Mouse (Mus musculus) liver, embryonic 16.5 days (tissue): Measurements from ENCODE around the gene Nat9. TPM values are rescaled to one million over a fixed set of nuclear protein-coding genes. Genes with fewer than 3 reads are reported as not detected.

Experiments used
- ATAC-seq: fragments of 200-750 bp; cut with Nextera tagmentation; 2 replicates; pipeline ENCODE4 v1.8.0; 2017; ENCODE audit warnings: low read depth, mild to moderate bottlenecking, moderate number of reproducible peaks, moderate library complexity
- H3K27ac ChIP-seq: fragments of 300-500 bp; sonication (generic); 2 replicates; pipeline ENCODE4 v1.5.1; 2014; ENCODE audit warnings: mild to moderate bottlenecking, low read length
- H3K27me3 ChIP-seq: fragments of 300-500 bp; sonication (generic); 2 replicates; pipeline ENCODE4 v1.6.1; 2014; ENCODE audit warnings: low read depth, low read length, mixed read lengths; ENCODE audit not compliant: control insufficient read depth, insufficient read depth
- H3K36me3 ChIP-seq: fragments of 300-500 bp; sonication (generic); 2 replicates; pipeline ENCODE4 v1.6.1; 2014; ENCODE audit warnings: mild to moderate bottlenecking; ENCODE audit not compliant: control insufficient read depth, insufficient read depth
- H3K4me1 ChIP-seq: fragments of 300-500 bp; sonication (generic); 2 replicates; pipeline ENCODE4 v1.6.1; 2014; ENCODE audit warnings: low read depth, low read length, mixed read lengths; ENCODE audit not compliant: control insufficient read depth
- H3K4me2 ChIP-seq: fragments of 300-500 bp; sonication (generic); 2 replicates; pipeline ENCODE4 v1.6.1; 2014; ENCODE audit warnings: low read depth, low read length, mixed read lengths
- H3K4me3 ChIP-seq: fragments of 300-500 bp; sonication (generic); 2 replicates; pipeline ENCODE4 v1.5.1; 2014; ENCODE audit warnings: low read depth, mild to moderate bottlenecking, low read length
- H3K9ac ChIP-seq: fragments of 300-500 bp; sonication (generic); 2 replicates; pipeline ENCODE4 v1.6.1; 2014; ENCODE audit warnings: low read depth, low read length
- H3K9me3 ChIP-seq: fragments of 300-500 bp; sonication (generic); replicated peaks from 2 replicates; pipeline ENCODE4 v1.6.1; 2016; ENCODE audit warnings: low read length; ENCODE audit not compliant: control insufficient read depth
- WGBS: fragments of 180-500 bp; shearing (Covaris S2); extraction: QIAGEN DNeasy Blood & Tissue Kit; methylation state at CpG from one replicate; pipeline ENCODE4 v1.1.7; 2014; ENCODE audit not compliant: insufficient replicate concordance; 5-methylcytosine and 5-hydroxymethylcytosine counted together
- polyA plus RNA-seq: library from polyadenylated mRNA; unstranded; fragments of >200 nt; fragmentation: Nextera tagmentation; extraction: Ambion mirVana; gene quantifications from 2 replicates; pipeline ENCODE4 v1.2.1, GENCODE M21; 2015

The Nat9 gene
- polyA plus RNA-seq, 1 experiment from 2014 or later: 12.7 TPM

- Histone ChIP-seq H3K27me3 (peaks cover 16% of the 10 kb centered on the region), H3K27ac (no peak overlapping the region; the same call in 1 of the 2 replicates), H3K36me3 (peaks cover 2% of the 10 kb centered on the region; the same call in 1 of the 2 replicates), H3K4me2 (peak overlapping the region; percentile 91), H3K9me3 (no peaks in the 10 kb centered on the region), H3K4me1 (peaks cover 34% of the 10 kb centered on the region), H3K9ac (peak overlapping the region; percentile 78), H3K4me3 (peak overlapping the region; percentile 85)
- no peak for ATAC-seq
- WGBS: 0% methylated on average over 14 of the region's 14 CpGs
These were observed 23.2 kb downstream of the Nat9 start for GRCm38 (mm10) chr11:115164341-115164975.

- Histone ChIP-seq H3K4me3 (peak overlapping the region; percentile 85), H3K27me3 (peaks cover 16% of the 10 kb centered on the region), H3K9ac (peak overlapping the region; percentile 78), H3K36me3 (peaks cover 2% of the 10 kb centered on the region; the same call in 1 of the 2 replicates), H3K4me2 (peak overlapping the region; percentile 91), H3K9me3 (no peaks in the 10 kb centered on the region), H3K4me1 (peaks cover 34% of the 10 kb centered on the region), H3K27ac (peak overlapping the region; percentile 63; the same call in 1 of the 2 replicates)
- ATAC-seq: no peak
- under 1% methylated on average over 47 of the region's 47 CpGs for WGBS
These were observed 24.0 kb downstream of the Nat9 start for GRCm38 (mm10) chr11:115163568-115164150.

GRCm38 (mm10) chr11:115162832-115163480 is 24.7 kb downstream of the Nat9 start, which contains the start of gene Slc9a3r1:
Slc9a3r1 (plus strand) TSS chr11:115163341.
- peak; percentile 94 for ATAC-seq
- Histone ChIP-seq H3K9ac (peak within 1 kb of the TSS; percentile 78), H3K27ac (peak within 1 kb of the TSS; percentile 66), H3K36me3 (no peaks in the 10 kb centered on the region), H3K4me3 (peak within 1 kb of the TSS; percentile 85), H3K9me3 (no peaks in the 10 kb centered on the region), H3K27me3 (peaks cover 16% of the 10 kb centered on the region), H3K4me2 (peak within 1 kb of the TSS; percentile 91), H3K4me1 (peaks cover 34% of the 10 kb centered on the region)
- WGBS: under 1% methylated on average over 47 of the region's 47 CpGs

GRCm38 (mm10) chr11:115162205-115162601 is 25.5 kb downstream of the Nat9 start:
- Histone ChIP-seq H3K9ac (peak overlapping the region; percentile 60), H3K9me3 (no peaks in the 10 kb centered on the region), H3K27me3 (peaks cover 16% of the 10 kb centered on the region), H3K4me1 (peaks cover 27% of the 10 kb centered on the region), H3K27ac (peak overlapping the region; percentile 66), H3K4me3 (peak overlapping the region; percentile 85), H3K4me2 (peak overlapping the region; percentile 91), H3K36me3 (no peaks in the 10 kb centered on the region)
- WGBS: 25% methylated on average over 9 of the region's 9 CpGs
- ATAC-seq: no peak

GRCm38 (mm10) chr11:115161578-115162204 is 26.0 kb downstream of the Nat9 start:
- Histone ChIP-seq H3K36me3 (no peaks in the 10 kb centered on the region), H3K4me3 (no peak overlapping the region), H3K9ac (no peak overlapping the region), H3K27ac (peak overlapping the region; percentile 57), H3K27me3 (peaks cover 16% of the 10 kb centered on the region), H3K4me1 (peaks cover 24% of the 10 kb centered on the region), H3K9me3 (no peaks in the 10 kb centered on the region), H3K4me2 (no peak overlapping the region)
- no peak for ATAC-seq
- 17% methylated on average over 9 of the region's 9 CpGs for WGBS

- Histone ChIP-seq H3K36me3 (no peaks in the 10 kb centered on the region), H3K4me1 (peaks cover 19% of the 10 kb centered on the region), H3K27ac (peak overlapping the region; percentile 57), H3K4me2 (no peak overlapping the region), H3K27me3 (peaks cover 16% of the 10 kb centered on the region), H3K9me3 (no peaks in the 10 kb centered on the region), H3K9ac (no peak overlapping the region), H3K4me3 (no peak overlapping the region)
- ATAC-seq: no peak
- 20% methylated on average over 10 of the region's 10 CpGs for WGBS
These were observed 26.6 kb downstream of the Nat9 start for GRCm38 (mm10) chr11:115160883-115161577.

- H3K9me3 ChIP-seq: no peaks in the 10 kb centered on the region
- 56% methylated on average over 11 of the region's 11 CpGs for WGBS
These were observed 27.5 kb downstream of the Nat9 start for GRCm38 (mm10) chr11:115160016-115160797.

More at GRCm38 (mm10) chr11:115160016-115160797, 27.5 kb downstream of the Nat9 start:
- Histone ChIP-seq H3K4me1 (peaks cover 19% of the 10 kb centered on the region), H3K27ac (no peak overlapping the region), H3K4me3 (no peak overlapping the region), H3K27me3 (peaks cover 17% of the 10 kb centered on the region), H3K36me3 (no peaks in the 10 kb centered on the region), H3K9ac (no peak overlapping the region), H3K4me2 (no peak overlapping the region)
- no peak for ATAC-seq
